Mouse (Mus musculus): ENCODE results near the gene Aldoc.

The Aldoc gene

DNA sequence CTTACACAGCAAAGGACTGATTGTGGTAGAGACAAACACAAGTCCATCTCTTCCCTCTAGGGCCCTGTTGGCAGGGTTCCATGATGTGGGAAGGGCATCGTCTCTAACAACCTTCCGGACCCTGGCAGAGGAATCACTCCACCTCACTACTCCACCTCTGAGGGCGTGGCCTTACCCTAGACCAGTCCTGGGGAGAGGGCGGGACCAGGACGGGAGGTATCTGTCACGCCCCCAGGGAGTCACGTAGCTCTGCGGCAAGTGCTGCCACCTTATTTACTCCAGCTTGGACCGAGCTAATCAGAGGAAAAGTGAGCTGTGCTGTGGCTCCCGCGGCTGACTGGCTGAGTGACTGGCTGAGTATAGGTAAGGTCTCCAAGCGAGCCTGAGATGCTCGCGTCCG, at the start of gene Aldoc:
Gene Aldoc (plus strand): TSS at position 109 of the 400 bp plus-strand sequence.
- in situ Hi-C loops (cut with MboI, MseI), result no loop called here

DNA sequence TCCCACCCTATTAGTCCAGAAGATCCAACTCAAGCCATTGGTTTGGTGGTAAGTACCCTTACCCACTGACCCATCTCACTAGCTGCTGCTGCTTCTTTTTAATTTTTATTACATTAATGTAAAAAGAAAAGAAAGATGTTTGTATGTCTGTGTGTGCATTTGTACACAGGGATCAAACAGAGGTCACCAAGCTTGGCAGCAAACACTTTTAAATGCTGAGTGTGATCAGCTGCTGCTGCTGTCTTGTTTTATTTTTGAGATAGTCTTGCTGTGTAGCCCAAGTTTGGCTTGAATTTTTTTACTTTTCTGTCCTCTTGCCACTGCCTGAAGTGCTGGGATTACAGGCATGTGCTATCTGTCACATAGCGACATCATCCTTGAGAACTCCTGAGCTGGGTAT, 47.2 kb upstream of the Aldoc start:
- in situ Hi-C loops (cut with MboI, MseI), result loop anchor here (10.0 to 25.0 kb wide), 5 partner anchors 51 to 1749 kb away; no protein-coding TSS in a partner anchor

DNA sequence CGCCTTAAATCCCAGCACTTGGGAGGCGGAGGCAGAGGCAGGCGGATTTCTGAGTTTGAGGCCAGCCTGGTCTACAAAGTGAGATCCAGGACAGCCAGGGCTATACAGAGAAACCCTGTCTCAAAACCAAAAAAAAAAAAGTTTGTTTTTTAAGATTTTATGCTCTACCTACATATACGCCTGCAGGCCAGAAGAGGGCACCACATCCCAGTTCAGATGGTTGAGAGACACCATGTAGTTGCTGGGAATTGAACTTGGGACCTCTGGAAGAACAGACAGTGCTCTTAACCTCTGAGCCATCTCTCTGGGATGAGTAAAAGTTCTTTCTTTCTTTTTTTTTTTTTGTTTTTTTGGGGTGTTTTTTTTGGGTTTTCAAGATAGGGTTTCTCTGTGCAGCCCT, 46.6 kb upstream of the Aldoc start:
- in situ Hi-C loops (cut with MboI, MseI), result loop anchor here (10.0 to 25.0 kb wide), 5 partner anchors 51 to 1749 kb away; no protein-coding TSS in a partner anchor

DNA sequence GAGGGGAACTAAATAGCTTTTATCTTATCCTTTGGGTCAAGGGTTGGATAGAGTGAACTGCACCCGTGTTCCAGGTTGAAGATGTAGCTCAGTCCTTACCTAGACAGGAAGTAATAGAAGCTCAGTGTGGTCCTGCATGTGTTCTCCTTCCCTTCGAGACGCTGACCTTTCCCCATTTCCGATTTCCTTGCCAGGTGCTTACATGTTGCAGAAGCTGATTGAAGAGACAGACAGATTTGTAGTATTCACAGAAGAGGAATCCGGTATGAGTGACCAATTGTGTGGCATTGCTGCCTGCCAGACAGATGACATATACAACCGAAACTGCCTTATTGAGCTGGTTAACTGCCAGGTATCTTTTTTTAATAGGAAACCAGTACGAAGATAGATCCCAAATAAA, 43.9 kb upstream of the Aldoc start:
- in situ Hi-C loops (cut with MboI, MseI), result loop anchor here (10.0 to 25.0 kb wide), 5 partner anchors 54 to 1746 kb away; no protein-coding TSS in a partner anchor

DNA sequence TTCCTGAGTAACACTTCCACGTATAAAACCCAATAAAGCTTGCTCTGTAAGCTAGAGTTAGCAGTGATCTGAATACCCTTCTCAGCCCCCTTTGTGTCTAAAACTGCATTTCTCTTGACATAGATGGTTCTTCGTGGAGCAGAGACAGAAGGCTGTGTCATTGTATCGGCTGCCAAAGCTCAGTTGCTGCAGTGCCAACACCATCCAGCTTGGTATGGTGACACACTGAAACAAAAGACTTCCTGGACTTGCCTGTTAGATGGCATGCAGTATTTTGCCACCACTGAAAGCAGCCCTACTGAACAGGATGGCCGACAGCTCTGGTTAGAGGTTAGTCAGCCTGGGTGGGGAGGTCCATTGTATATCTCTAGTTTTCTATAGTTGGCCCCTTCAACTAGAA, 43.2 kb upstream of the Aldoc start:
- in situ Hi-C loops (cut with MboI, MseI), result loop anchor here (10.0 to 25.0 kb wide), 5 partner anchors 55 to 1745 kb away; no protein-coding TSS in a partner anchor

DNA sequence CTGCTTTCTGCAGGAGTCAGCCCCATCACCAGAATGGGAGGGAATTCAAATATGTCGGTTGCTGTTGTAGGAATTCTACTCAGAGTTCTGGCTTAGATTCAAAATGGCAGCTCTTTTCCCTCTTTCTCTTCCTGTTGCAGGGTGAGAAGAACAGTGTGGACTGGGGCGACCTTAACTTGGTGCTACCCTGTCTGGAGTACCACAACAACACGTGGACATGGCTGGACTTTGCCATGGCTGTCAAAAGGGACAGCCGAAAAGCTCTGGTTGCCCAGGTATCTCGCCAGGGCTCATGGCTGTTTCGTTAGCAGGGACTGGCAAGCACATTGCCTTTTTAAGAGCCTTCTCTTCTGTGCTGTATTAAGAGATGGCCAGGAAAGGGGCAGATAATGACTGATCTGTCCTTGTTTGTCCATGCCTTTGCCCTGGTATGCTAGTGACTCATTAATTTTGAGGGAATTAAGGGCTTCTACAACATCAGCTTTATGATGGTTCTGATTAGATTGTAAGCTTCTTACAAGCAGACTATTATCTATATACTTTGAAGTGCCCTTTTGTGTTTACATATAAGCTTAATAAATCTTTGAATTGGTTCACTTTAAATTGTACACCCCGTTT, 33.5 kb upstream of the Aldoc start:
- in situ Hi-C loops (cut with MboI, MseI), result loop anchor here (25.0 kb wide), 3 partner anchors 727 to 1723 kb away; no protein-coding TSS in a partner anchor

DNA sequence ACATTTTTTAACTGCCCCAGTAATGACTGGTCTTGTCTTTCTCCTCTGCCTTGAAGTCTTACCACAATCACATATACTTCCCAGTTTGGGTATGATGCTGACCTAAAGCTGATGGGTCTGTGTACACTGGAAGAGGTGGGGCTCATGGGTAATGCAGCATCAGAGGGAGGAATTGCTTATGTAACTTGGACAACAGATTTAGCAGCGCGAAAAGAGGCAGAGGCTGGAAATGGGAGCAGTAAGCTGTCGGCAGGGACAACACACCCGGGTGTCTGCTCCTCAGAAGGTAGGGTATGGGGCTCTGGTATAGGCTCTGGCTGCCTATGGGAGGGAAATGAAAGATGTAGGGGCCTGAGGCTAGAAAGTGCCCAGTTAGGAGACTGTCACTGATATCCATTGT, 32.1 kb upstream of the Aldoc start, which contains the start of gene BC030499:
Gene BC030499 (plus strand): TSS at position 188 of the 400 bp plus-strand sequence.
- in situ Hi-C loops (cut with MboI, MseI), result loop anchor here (25.0 kb wide), 3 partner anchors 728 to 1722 kb away; no protein-coding TSS in a partner anchor

DNA sequence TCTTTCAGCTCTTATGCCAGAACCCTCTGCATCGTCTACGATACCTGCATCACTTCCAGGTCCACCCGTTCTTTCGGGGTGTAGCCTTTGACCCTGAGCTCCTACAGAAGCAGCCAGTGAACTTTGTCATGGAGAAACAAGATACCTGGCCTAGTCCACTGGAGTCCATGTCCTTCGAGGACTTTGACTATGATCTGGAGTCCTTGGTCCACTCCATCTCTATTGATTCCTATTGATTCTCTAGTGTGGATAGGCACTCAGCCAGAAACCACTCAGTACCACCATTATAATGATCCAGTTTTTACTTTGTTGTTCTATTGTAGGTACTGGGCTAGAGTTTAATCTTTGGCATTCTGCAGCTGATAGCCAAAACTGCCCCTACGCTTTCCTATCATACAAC, 28.2 kb upstream of the Aldoc start:
- in situ Hi-C loops (cut with MboI, MseI), result loop anchor here (25.0 kb wide), 3 partner anchors 732 to 1718 kb away; no protein-coding TSS in a partner anchor

DNA sequence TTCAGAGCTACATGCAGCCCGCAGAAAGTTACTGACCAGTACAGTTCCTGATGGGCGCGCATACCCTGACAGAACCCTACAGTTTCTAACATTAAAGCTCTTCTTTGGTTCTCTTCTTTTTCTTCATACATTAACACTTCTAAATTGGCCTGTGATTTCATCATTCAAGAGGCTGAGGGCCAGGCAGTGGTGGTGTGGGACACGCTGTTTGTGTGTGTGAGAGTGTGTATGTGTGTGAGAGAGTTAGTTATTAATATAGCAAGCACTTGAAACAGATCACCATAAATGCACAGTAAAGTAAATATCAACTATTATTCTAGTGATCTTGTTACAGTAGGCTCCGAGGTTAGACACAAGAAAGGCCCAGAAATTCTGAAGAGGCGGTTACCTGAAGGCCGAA, 21.9 kb upstream of the Aldoc start:
- in situ Hi-C loops (cut with MboI, MseI), result no loop called here

DNA sequence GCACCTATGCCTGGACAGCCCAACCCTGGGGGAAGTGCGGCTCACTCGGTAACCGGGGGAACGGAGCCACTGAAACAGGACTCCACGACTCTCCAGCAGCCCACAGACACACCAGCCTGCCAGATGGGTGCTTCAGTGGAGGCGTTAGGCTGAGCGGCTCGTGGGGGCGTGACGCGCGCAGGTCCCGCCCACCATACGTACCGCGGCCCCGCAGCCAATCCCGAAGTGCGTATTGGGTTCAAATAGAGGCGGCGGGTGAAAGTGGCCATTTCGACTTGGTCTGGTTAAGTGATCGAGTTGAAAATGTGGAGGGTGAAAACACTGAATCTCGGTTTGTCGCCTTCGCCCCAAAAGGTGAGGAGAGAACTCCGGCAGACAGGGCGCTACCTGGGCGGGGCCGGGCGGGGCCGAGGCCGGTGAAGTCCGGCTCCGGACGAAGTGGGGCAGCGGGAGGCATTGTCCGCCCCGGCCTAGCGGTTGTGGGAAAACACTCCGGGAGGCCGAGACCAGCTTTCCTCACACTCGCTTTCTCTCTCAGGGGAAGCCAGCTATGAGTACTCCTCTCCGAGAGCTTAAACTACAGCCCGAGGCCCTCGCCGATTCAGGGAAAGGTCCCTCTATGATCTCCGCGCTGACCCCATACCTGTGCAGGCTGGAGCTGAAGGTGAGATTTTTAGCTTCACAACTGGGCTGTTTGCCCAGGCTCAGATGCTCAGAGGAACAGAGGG, 21.2 kb upstream of the Aldoc start, which contains the start of gene Spag5:
Gene Spag5 (plus strand): TSS at position 173 of the 728 bp plus-strand sequence.
- in situ Hi-C loops (cut with MboI, MseI), result no loop called here

DNA sequence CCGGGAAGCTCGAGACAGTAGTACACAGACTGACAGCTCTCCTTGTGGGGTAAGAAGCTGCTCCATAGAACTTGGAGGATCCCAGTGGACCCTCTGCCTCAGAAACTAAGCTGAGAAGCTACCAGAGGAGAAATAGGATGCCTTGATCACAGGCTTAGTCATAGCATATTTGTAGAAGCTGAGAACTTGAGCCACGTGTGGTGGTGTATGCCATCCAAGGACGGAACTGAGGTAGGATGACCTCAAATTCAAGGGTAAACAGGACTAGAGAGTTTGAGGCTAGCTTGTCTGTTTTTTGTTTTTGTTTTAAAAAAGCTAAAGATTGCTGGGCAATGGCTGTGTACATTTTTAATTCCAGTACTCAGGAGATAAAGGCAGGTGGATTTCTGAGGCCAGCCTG, 17.5 kb upstream of the Aldoc start:
- in situ Hi-C loops (cut with MboI, MseI), result loop anchor here in 1 of 2 experiments (5.0 kb wide), 1 partner anchor 33 kb away; no protein-coding TSS in a partner anchor

DNA sequence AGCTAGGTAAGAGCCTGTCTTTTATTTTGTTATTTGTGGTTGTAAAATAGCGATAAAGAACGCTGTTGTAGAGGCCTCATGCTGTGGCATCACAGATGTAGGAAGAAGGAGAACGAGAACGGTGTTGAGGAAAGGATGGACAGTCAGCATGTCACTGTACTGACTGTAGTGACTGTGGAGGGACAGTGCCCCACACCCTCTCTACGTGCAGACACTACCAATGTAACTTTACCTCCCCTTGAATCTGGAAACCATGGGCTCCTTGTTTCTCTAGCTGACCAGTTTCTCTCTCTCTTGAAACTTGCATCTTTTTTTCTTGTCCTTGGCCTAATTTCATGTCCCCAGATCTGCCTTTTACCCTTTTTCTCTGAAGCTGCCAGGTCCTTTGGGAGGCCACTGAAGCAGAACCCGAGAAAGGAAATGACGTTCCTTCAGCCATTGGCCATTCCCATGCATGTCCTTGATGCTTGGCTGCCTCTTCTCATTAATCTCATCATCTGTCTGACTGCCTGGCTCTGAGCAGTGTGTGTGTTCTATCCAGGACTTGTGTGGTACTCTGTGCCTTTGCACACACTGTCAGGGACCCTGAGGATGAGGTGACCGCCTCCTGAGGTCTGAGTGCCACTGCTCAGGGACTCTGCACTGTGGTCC, 11.8 kb upstream of the Aldoc start:
- in situ Hi-C loops (cut with MboI, MseI), result no loop called here

DNA sequence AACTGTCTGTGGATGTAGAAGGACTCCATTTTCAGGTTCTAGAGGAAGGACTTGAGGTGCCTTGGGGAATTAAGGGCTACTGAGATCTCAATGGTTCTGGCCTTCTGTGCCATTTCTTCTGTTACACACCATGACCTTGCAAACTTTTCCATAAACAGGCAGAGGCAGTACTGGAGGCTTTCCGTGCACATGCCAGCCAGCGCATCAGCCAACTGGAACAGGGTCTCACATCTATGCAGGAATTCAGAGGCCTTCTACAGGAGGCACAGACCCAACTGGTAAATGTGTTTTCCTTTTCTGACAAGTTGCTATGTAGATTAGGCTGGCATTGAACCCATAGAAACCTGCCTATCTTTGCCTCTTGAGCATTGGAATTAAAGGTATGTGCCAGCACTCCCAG, 9.1 kb upstream of the Aldoc start:
- in situ Hi-C loops (cut with MboI, MseI), result no loop called here

DNA sequence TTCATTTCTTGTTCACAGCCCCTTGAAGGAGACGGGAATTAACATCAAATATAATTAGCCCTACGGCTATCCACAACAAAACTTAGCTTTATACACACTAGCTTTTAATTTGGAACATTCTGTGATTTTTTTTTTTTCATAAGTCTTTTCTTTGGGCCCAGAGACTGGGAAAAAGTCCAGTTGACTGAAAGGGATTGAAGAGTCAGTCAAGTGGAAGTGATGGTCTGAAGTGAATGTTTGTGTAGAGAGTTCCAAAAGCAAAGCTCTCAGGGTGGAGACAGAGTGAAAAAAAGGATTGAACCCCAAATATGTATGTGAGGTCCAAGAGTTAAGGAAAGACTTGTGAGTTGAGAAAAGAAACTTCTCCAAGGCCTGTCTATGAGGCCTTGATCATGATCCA, 4.4 kb upstream of the Aldoc start:
- in situ Hi-C loops (cut with MboI, MseI), result no loop called here

DNA sequence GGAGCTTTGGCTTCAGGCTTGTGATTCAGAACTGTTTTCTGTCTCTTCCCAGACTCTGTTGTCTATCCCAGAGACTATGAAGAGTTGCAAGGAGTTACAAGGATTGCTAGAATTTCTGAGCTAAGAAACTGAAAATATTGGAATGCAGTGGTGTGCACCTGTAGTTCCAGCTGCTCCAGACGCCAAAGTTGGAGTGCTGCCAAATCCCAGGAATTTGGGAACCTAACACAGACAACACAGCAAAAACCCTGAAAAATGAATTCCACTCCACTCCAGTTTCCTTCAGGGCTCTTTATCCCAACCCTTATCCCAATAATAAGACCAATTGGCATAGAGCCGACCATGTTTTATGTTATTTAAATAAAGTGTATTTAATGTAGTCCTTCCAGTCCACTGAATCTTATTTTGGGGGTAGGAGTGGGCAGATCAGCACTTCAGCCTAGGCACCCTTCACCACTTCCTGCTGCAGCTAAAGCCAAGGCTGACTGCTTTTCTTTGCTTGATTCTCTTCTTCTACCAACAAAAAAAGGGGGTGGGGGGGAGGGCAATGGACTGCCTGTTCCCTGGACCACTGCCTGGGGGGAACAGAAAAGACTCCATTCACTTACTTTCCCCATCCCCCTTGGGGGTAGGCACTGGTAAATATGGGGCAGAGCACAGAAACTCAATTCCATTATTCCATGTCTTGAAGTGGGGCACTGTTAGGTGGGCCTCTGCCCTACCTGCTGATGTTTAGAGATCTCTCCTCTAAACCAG, 514 bp upstream of the Aldoc start:
- in situ Hi-C loops (cut with MboI, MseI), result no loop called here

DNA sequence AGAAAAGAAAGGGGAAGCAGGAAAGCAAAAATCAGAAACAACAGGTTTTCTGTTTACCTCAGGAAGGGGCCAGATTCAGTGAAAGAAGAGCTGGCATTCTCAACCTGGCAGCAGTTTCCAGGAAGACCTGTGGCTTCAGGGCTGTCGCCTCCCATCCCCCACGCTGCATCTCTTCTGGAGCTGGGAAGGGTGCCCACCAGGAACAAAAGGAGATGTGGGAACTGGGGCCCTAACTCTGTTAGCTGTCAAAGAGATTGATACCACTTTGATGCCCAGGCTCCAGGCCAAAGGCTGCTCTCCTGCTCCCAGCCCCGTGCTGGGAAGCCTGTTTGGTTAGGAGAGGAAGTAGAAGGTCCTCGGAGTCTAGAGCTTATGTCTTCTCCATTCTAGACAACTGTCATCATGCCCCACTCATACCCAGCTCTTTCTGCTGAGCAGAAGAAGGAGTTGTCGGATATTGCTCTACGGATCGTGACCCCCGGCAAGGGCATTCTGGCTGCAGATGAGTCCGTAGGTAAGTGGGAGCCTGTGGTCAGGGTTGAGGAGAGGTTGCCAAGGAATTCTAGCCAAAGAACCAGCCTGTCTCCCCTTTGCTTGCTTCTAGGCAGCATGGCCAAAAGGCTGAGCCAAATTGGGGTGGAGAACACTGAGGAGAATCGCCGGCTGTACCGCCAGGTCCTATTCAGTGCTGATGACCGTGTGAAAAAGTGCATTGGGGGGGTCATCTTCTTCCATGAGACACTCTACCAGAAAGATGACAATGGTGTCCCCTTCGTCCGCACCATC, 1.4 kb downstream of the Aldoc start:
- in situ Hi-C loops (cut with MboI, MseI), result no loop called here

DNA sequence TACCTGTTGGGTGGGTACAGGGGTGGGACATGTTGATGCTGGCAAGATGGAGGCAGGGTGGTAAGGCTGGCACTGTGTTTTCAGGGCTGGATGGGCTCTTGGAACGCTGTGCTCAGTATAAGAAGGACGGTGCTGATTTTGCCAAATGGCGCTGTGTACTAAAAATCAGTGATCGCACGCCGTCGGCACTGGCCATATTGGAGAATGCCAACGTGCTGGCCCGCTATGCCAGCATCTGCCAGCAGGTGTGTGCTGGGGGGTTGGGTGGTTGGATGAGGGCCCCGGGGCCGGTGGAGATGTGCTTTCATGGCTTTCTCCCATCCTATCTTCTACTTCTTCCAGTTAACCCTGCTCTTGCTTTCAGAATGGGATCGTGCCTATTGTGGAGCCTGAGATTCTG, 2.2 kb downstream of the Aldoc start:
- in situ Hi-C loops (cut with MboI, MseI), result no loop called here

DNA sequence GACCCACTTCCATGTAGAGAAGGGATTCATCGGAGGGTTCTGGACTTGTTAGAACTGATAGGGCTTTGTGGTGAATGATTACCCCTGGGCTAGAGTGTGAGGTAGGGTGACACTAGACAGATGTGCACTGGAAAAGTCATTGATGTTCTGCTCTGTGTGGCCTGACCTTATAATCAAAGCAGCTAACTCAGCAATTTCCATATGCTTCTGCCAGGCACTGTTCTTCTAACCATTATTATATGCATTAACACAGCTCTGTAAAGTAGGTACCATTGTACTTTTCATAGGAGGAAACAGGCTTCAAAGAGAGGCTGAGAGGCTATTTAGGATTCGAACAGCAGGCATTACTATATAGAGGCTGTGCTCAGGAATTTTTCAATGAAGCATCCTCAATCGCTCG, 4.4 kb downstream of the Aldoc start:
- in situ Hi-C loops (cut with MboI, MseI), result no loop called here

DNA sequence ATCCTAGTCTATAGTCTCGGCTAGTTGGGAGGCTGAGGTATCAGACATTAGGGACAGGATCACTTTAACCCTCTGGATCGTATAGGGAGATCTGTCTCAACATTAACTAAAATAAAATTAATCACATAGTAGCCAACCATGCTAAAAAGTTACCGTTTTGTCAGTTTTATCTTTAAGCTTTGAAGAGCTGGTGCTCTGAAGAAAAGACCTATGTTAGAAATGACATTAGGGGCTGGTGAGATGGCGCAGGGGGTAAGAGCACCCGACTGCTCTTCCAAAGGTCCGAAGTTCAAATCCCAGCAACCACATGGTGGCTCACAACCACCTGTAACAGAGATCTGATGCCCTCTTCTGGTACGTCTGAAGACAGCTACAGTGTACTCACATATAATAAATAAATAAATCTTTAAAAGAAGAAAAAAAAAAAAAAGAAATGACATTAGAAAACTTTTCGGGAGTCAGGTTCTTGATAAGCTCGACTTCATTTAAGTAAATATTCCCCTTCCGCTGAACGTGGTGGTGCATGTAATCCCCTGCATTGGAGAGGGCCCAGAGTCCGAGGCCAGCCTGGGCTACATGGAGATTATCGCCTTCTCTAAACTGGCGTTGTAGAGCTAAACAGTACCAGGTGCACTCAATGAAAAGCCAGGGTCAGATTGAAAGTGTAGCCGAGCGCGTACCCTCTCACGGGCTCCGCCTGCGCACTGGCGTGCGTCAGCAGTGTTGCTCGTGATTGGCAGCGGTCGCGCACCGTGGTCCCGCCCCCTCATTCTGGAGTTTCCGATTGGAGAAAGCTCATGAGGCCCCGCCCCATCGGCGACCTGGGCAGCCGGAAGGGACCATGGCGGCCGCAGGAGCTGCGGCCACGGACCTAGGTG, 5.1 kb downstream of the Aldoc start, which contains the start of gene Pigs:
Gene Pigs (plus strand): TSS at position 782 of the 878 bp plus-strand sequence.
- in situ Hi-C loops (cut with MboI, MseI), result no loop called here

Measured in T-helper 17 cell (primary cell).